9 mouse cellular contexts compared by ENCODE assay signal in genomic region chr11:114229763-114230162, GRCm38 (mm10).
DNase-seq lines count a peak whose midpoint lies in the region; ATAC-seq and TF ChIP-seq lines count a peak whose summit lies in the region.
"Had no signal": no experiment of that assay in that cellular context is flagged by ENCODE, and none has a peak within 500 bp of the region (broad histone marks: within the 10 kb centered on the region; RNA-seq: fewer than 3 reads in every experiment).

No protein-coding gene starts in this region.

- ATAC-seq in liver, postnatal 0 days = peak; percentile 23
- ATAC-seq in liver, embryonic 12.5 days = no peak
- peak; percentile 78 for ATAC-seq in intestine, embryonic 16.5 days
- ATAC-seq in stomach, postnatal 0 days (ENCODE audit: low FRiP score, low TSS enrichment) = peak; percentile 60; the same call in 1 of the 2 replicates

- H3K27ac ChIP-seq in liver, postnatal 0 days (ENCODE audit: low read depth) = 0 out of 2 replicates have a peak overlapping the region, but pooled peaks have one; percentile 6
- no peak overlapping the region for H3K27ac ChIP-seq in liver, embryonic 12.5 days
- peak overlapping the region; percentile 47; the same call in 1 of the 2 replicates for H3K27ac ChIP-seq in intestine, embryonic 16.5 days (ENCODE audit: low read length)
- peak overlapping the region; percentile 56 for H3K27ac ChIP-seq in stomach, postnatal 0 days (replicated peaks)
- H3K27ac ChIP-seq: liver, embryonic 14.5 days had no signal

- H3K4me2 ChIP-seq in liver, postnatal 0 days (ENCODE audit: low read depth, low read length) = no peak overlapping the region
- H3K4me2 ChIP-seq in liver, embryonic 12.5 days = no peak overlapping the region
- no peak overlapping the region for H3K4me2 ChIP-seq in intestine, embryonic 16.5 days (ENCODE audit: low read depth, low read length)
- H3K4me2 ChIP-seq in stomach, postnatal 0 days (replicated peaks; ENCODE audit: low read depth) = no peak overlapping the region

- no peak for TF ChIP-seq CTCF in liver, postnatal 0 days (IDR thresholded peaks at IDR 0.05; ENCODE audit: low read depth)
- TF ChIP-seq CTCF in lung, adult 2 months (IDR thresholded peaks at IDR 0.05; ENCODE audit: insufficient read depth, low read length) = no peak
- TF ChIP-seq CTCF in stomach, postnatal 0 days (IDR thresholded peaks at IDR 0.05; ENCODE audit: low read depth) = no peak

- H3K27me3 ChIP-seq in liver, postnatal 0 days (ENCODE audit: insufficient read depth, low read length) = no peaks in the 10 kb centered on the region; the same call in 1 of the 2 replicates
- H3K27me3 ChIP-seq in liver, embryonic 12.5 days (replicated peaks) = no peaks in the 10 kb centered on the region
- no peaks in the 10 kb centered on the region for H3K27me3 ChIP-seq in intestine, embryonic 16.5 days (replicated peaks; ENCODE audit: control insufficient read depth, insufficient read depth, low read length)
- H3K27me3 ChIP-seq in stomach, postnatal 0 days (ENCODE audit: control insufficient read depth, insufficient read depth, low read length) = no peaks in the 10 kb centered on the region

- H3K9me3 ChIP-seq in liver, postnatal 0 days (ENCODE audit: low read length) = no peaks in the 10 kb centered on the region
- H3K9me3 ChIP-seq in liver, embryonic 12.5 days (replicated peaks) = no peaks in the 10 kb centered on the region
- H3K9me3 ChIP-seq in intestine, embryonic 16.5 days (ENCODE audit: control insufficient read depth, low read length) = no peaks in the 10 kb centered on the region
- H3K9me3 ChIP-seq in stomach, postnatal 0 days (ENCODE audit: control insufficient read depth, low read length) = no peaks in the 10 kb centered on the region

- H3K36me3 ChIP-seq in liver, postnatal 0 days (replicated peaks; ENCODE audit: insufficient read depth, low read length) = no peaks in the 10 kb centered on the region
- no peaks in the 10 kb centered on the region for H3K36me3 ChIP-seq in liver, embryonic 12.5 days
- H3K36me3 ChIP-seq in intestine, embryonic 16.5 days (ENCODE audit: control insufficient read depth, insufficient read depth, low read length) = no peaks in the 10 kb centered on the region
- H3K36me3 ChIP-seq in stomach, postnatal 0 days (ENCODE audit: control insufficient read depth, insufficient read depth, low read length) = no peaks in the 10 kb centered on the region

- no peak overlapping the region for H3K4me3 ChIP-seq in liver, postnatal 0 days (ENCODE audit: low read depth, low read length)
- no peak overlapping the region for H3K4me3 ChIP-seq in liver, embryonic 12.5 days
- H3K4me3 ChIP-seq in intestine, embryonic 16.5 days (ENCODE audit: low read length) = no peak overlapping the region
- H3K4me3 ChIP-seq in lung, adult 2 months (replicated peaks; ENCODE audit: extremely low read depth, low read depth, low read length) = no peak overlapping the region
- no peak overlapping the region for H3K4me3 ChIP-seq in stomach, postnatal 0 days (ENCODE audit: low read depth, low read length)

- H3K9ac ChIP-seq in liver, postnatal 0 days (replicated peaks) = no peak overlapping the region
- H3K9ac ChIP-seq in liver, embryonic 12.5 days = no peak overlapping the region
- no peak overlapping the region for H3K9ac ChIP-seq in intestine, embryonic 16.5 days (ENCODE audit: low read depth, low read length)
- no peak overlapping the region for H3K9ac ChIP-seq in stomach, postnatal 0 days (ENCODE audit: low read length)
- H3K9ac ChIP-seq: liver, embryonic 14.5 days had no signal

- no peak for TF ChIP-seq EP300 in liver, postnatal 0 days (IDR thresholded peaks at IDR 0.05; ENCODE audit: low read depth)
- TF ChIP-seq EP300 in stomach, postnatal 0 days (optimal IDR thresholded peaks at IDR 0.05) = no peak

- DNase-seq in liver, postnatal 0 days = no peak
- DNase-seq in lung, adult 2 months = peak; percentile 6
- DNase-seq in stomach, postnatal 0 days (ENCODE audit: low spot score) = peak; percentile 21
- no peak for DNase-seq in right cerebral cortex, adult 2 months (ENCODE audit: low spot score in 2 of 2)
- DNase-seq in cerebellum, adult 18-20 months = no peak
- no peak for DNase-seq in embryo, embryonic 10 days (ENCODE audit: low spot score)

- no peaks in the 10 kb centered on the region for H3K4me1 ChIP-seq in liver, postnatal 0 days (ENCODE audit: insufficient read depth)
- no peaks in the 10 kb centered on the region for H3K4me1 ChIP-seq in liver, embryonic 12.5 days
- peaks cover 19% of the 10 kb centered on the region for H3K4me1 ChIP-seq in intestine, embryonic 16.5 days (ENCODE audit: control insufficient read depth, insufficient read depth, low read length)
- no peaks in the 10 kb centered on the region for H3K4me1 ChIP-seq in lung, adult 2 months (ENCODE audit: control insufficient read depth, insufficient read depth, low read length)
- no peaks in the 10 kb centered on the region for H3K4me1 ChIP-seq in stomach, postnatal 0 days (replicated peaks; ENCODE audit: control insufficient read depth, insufficient read depth)

- no peak for TF ChIP-seq POLR2A in lung, adult 2 months (IDR thresholded peaks at IDR 0.05; ENCODE audit: borderline replicate concordance, extremely low read depth, low read depth, low read length)

- 46% methylated on average over 8 of the region's 8 CpGs for WGBS in liver, postnatal 0 days (ENCODE audit: insufficient replicate concordance)
- whole genome bisulfite sequencing in liver, embryonic 12.5 days (ENCODE audit: insufficient replicate concordance) = 69% methylated on average over 8 of the region's 8 CpGs
- 26% methylated on average over 8 of the region's 8 CpGs for WGBS in intestine, embryonic 16.5 days
- 31% methylated on average over 8 of the region's 8 CpGs for WGBS in lung, adult 2 months
- WGBS in stomach, postnatal 0 days = 28% methylated on average over 8 of the region's 8 CpGs

Comparison
In these comparisons a context has a peak if more than half of its experiments do, and no peak if none do; other contexts are left out.
1. DNase-seq: peak in lung, adult 2 months (single experiment) and stomach, postnatal 0 days (single experiment); none in liver, postnatal 0 days (single experiment), right cerebral cortex, adult 2 months (0 of 2), cerebellum, adult 18-20 months (0 of 2) and embryo, embryonic 10 days (single experiment).